Mouse (Mus musculus) hindbrain, embryonic 10.5 days (tissue): ENCODE measurements around the gene Gp5. TPM values are rescaled to one million over a fixed set of nuclear protein-coding genes. Genes with fewer than 3 reads are reported as not detected.

Source experiments
- DNase-seq: peaks from one replicate; pipeline ENCODE4 v3.0.0-alpha.2; 2017; ENCODE audit warnings: low spot score
- H3K27ac ChIP-seq: fragments of 300-500 bp; sonication (generic); 2 replicates; pipeline ENCODE4 v1.5.1; 2016; ENCODE audit warnings: mild to moderate bottlenecking, moderate library complexity
- H3K27me3 ChIP-seq: fragments of 300-500 bp; sonication (generic); 2 replicates; pipeline ENCODE4 v1.6.1; 2016; ENCODE audit warnings: mild to moderate bottlenecking; ENCODE audit not compliant: poor library complexity, insufficient read depth, severe bottlenecking
- H3K36me3 ChIP-seq: fragments of 300-500 bp; sonication (generic); 2 replicates; pipeline ENCODE4 v1.6.1; 2016; ENCODE audit warnings: mild to moderate bottlenecking, moderate library complexity
- H3K4me1 ChIP-seq: fragments of 300-500 bp; sonication (generic); replicated peaks from 2 replicates; pipeline ENCODE4 v1.6.1; 2016; ENCODE audit warnings: mild to moderate bottlenecking
- H3K4me3 ChIP-seq: fragments of 300-500 bp; sonication (generic); 2 replicates; pipeline ENCODE4 v1.5.1; 2016; ENCODE audit warnings: mild to moderate bottlenecking, moderate library complexity
- H3K9me3 ChIP-seq: fragments of 300-500 bp; sonication (generic); 2 replicates; pipeline ENCODE4 v1.6.1; 2016; ENCODE audit warnings: mild to moderate bottlenecking, moderate library complexity
- WGBS: fragments of 180-500 bp; shearing (Covaris S2); methylation state at CpG from one replicate; pipeline ENCODE4 v1.1.7; 2016; 5-methylcytosine and 5-hydroxymethylcytosine counted together
- polyA plus RNA-seq: library from polyadenylated mRNA; unstranded; fragments of >200 nt; fragmentation: Nextera tagmentation; extraction: Ambion mirVana; gene quantifications from 2 replicates; pipeline ENCODE4 v1.2.1, GENCODE M21; 2016

The Gp5 gene
- polyA plus RNA-seq, 1 experiment from 2014 or later = 1.8 TPM

DNA sequence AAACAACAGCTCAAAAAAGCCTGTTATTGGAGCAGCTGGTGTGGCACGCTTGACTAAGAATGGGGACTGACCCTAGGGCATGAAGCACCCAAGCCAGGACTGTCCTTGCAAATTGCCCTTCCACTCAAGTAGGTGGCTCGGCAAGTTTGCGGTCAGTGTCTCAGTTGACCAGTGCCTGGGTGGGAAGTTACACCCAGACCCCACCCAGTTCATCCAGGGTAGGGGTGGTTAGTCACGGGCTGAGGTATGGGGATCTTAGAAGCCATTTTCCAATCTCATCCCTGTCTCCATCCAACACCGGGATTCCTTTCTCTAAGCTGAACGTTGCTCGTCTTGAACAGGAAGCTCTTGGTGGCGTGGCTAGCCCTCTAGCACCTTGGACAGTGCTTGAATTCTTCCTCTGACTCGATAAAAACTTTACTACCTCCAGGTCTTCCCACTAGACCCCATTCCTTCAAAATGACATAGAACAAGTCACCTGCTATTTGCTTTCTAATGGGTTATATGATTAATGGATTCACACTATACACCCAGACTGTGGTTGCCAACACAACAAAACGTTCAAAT is 10.8 kb downstream of the Gp5 start:
- Histone ChIP-seq H3K4me1 (no peaks in the 10 kb centered on the region), H3K36me3 (no peaks in the 10 kb centered on the region), H3K27me3 (peaks cover 35% of the 10 kb centered on the region), H3K4me3 (no peak overlapping the region), H3K9me3 (no peaks in the 10 kb centered on the region), H3K27ac (no peak overlapping the region)
- 70% methylated on average over 10 of the region's 10 CpGs for WGBS
- DNase-seq = no peak

DNA sequence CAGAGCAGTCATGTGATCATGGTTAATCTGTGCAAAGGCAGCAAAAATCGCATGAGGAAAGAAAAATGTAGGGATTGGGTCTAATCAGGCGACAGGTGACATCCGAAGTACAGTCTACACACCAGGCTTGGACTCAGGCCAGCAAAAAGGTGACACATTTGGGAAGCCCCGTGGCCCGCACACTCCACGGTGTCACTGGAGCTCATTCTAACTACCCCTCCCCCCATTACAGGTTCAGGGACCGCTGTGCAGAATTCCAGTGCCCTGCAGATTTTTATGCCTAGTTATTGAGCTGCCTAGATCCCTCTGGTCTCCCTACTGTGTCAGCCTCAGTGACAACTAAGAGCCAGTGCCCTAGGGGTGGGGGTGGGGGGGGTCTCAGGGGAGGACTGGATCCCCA is 13.1 kb downstream of the Gp5 start:
- 91% methylated on average over 7 of the region's 7 CpGs for WGBS
- Histone ChIP-seq H3K4me1 (no peaks in the 10 kb centered on the region), H3K36me3 (no peaks in the 10 kb centered on the region), H3K9me3 (no peaks in the 10 kb centered on the region), H3K4me3 (no peak overlapping the region), H3K27ac (no peak overlapping the region), H3K27me3 (peaks cover 13% of the 10 kb centered on the region; the same call in 1 of the 2 replicates)
- DNase-seq = no peak

- 88% methylated on average over 11 of the region's 11 CpGs for WGBS
Observed at GRCm38 (mm10) chr16:30296601-30297275, 13.8 kb downstream of the Gp5 start.

GRCm38 (mm10) chr16:30295106-30295505 is 15.5 kb downstream of the Gp5 start:
- H3K27me3 ChIP-seq = peaks cover 6% of the 10 kb centered on the region; the same call in 1 of the 2 replicates
- no peaks in the 10 kb centered on the region for H3K36me3 ChIP-seq
- WGBS = 92% methylated on average over 7 of the region's 7 CpGs
- no peak overlapping the region for H3K27ac ChIP-seq
- no peak overlapping the region for H3K4me3 ChIP-seq
- no peaks in the 10 kb centered on the region for H3K4me1 ChIP-seq
- DNase-seq = no peak
- H3K9me3 ChIP-seq = no peaks in the 10 kb centered on the region

More at GRCm38 (mm10) chr16:30296601-30297275, 13.8 kb downstream of the Gp5 start:
- Histone ChIP-seq H3K27me3 (peaks cover 6% of the 10 kb centered on the region; the same call in 1 of the 2 replicates), H3K9me3 (no peaks in the 10 kb centered on the region), H3K4me3 (no peak overlapping the region), H3K27ac (no peak overlapping the region), H3K4me1 (no peaks in the 10 kb centered on the region), H3K36me3 (no peaks in the 10 kb centered on the region)
- DNase-seq = no peak

DNA sequence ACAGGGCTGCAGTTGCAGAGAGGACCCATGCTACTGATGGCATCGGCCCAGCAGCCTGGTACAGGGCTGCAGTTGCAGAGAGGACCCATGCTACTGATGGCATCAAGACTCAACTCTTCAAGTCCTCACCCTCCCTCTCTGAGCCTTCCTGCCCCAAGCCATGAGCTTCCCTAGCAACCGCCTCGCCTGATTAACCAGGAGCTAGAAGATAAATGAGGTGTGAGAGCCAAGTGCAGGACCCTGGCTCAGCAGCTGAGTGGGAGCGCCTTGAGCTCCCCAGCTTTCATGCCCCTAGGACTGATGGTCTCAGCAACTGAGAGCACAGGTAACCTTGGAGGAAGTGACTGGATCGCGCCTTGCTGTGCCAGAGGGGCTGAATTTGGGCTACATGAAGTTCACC is 20.1 kb downstream of the Gp5 start:
- peaks cover 4% of the 10 kb centered on the region for H3K4me1 ChIP-seq
- no peaks in the 10 kb centered on the region for H3K36me3 ChIP-seq
- no peak overlapping the region for H3K4me3 ChIP-seq
- WGBS = 83% methylated on average over 6 of the region's 6 CpGs
- no peak overlapping the region for H3K27ac ChIP-seq
- peaks cover 30% of the 10 kb centered on the region for H3K27me3 ChIP-seq
- H3K9me3 ChIP-seq = no peaks in the 10 kb centered on the region
- no peak for DNase-seq

DNA sequence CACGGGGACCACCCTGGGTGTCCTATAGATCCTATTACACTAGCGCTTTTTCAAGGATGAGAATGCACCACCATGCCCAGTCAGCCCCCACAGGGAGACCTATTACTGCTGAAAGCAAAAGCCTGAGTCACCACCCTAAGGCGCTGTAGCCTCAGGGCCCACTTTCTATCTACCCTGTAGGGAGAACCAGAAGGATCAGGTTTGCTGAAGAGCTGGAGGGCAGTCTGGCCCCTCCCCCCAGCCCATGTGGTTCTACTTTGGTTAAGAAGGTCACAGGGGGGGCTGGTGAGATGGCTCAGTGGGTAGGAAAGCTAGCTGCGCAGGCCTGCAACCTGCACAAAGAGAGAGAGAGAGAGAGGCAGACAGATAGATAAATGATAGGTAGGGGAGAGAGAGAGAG is 24.9 kb downstream of the Gp5 start:
- H3K4me1 ChIP-seq = peaks cover 32% of the 10 kb centered on the region
- H3K9me3 ChIP-seq = no peaks in the 10 kb centered on the region
- DNase-seq = peak; percentile 19
- 48% methylated on average over 4 of the region's 4 CpGs for WGBS
- H3K27ac ChIP-seq = no peak overlapping the region
- no peaks in the 10 kb centered on the region for H3K36me3 ChIP-seq
- peaks cover 77% of the 10 kb centered on the region for H3K27me3 ChIP-seq
- no peak overlapping the region for H3K4me3 ChIP-seq

DNA sequence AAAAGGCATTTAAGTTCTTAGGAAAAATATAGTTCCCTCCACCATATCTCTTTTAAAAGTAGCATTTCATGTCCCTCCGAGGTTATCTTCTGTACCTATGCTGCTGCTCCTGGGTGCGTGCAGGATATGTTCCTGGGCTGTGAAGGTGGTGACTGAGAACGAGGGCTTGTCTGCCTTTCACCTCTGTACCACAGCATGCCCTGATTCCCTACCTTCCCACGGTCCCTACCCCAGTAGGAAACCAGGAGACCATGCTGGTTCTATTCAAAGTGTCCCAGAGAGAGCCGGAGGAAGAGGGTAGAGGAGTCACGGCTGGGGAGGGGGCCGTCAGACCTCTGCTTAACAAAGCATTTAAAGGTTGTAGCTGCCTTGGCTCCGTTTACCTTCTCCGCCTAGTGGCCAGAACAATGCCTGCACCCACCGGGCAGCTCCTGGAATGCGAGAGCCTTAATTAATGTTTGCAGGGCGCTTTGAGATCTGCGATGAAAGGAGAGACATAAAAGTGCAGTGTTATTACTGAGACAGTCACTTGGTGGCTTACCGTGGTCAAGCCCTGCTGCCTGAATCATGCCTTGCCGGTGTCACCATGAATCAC is 26.7 kb downstream of the Gp5 start:
- H3K4me3 ChIP-seq = peak overlapping the region; percentile 25
- WGBS = 2% methylated on average over 15 of the region's 15 CpGs
- no peaks in the 10 kb centered on the region for H3K9me3 ChIP-seq
- peaks cover 37% of the 10 kb centered on the region for H3K4me1 ChIP-seq
- no peaks in the 10 kb centered on the region for H3K36me3 ChIP-seq
- peaks cover 79% of the 10 kb centered on the region for H3K27me3 ChIP-seq
- peak; percentile 80 for DNase-seq
- H3K27ac ChIP-seq = no peak overlapping the region

- DNase-seq = peak; percentile 62
- Histone ChIP-seq H3K36me3 (no peaks in the 10 kb centered on the region), H3K9me3 (no peaks in the 10 kb centered on the region), H3K4me3 (peak within 1 kb of the TSS; percentile 45), H3K4me1 (peaks cover 43% of the 10 kb centered on the region), H3K27ac (no peak within 1 kb of the TSS), H3K27me3 (peaks cover 70% of the 10 kb centered on the region)
- WGBS = 8% methylated on average over 34 of the region's 34 CpGs
Observed at GRCm38 (mm10) chr16:30282844-30283495, 27.6 kb downstream of the Gp5 start, which contains the start of gene Lrrc15. TSS of gene Lrrc15 (minus strand) at chr16:30283256.

DNA sequence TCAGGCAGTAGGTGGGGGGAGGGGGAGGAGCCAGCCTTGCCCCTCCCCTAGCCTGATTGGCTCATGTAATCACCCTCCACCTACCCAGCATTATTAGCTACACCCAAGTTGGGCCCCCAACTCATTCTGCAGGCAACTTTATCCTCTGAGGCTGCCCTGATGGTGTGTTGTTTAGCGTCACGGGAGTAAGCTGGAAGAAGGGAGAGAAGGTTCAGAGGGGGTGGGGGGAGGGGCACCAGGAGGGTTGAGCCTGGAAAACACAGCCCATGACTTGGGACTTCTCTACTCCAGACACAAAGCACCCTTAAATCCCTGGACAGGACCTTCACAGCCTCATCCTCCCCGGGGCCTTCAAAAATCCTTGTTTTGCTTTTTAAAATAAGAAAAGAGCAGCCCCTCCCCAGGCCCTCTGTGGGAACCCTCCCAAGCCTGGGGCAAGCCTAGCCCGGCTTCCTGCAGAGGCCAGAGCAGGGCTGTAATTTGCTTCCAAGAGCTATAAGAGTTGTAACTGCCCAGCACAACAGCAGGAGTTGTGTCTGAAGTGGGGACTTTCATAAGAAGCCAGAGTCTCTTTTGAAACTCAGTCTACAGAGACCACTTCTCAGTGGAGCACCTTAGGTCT is 29.8 kb downstream of the Gp5 start:
- Histone ChIP-seq H3K27ac (no peak overlapping the region), H3K27me3 (peaks cover 66% of the 10 kb centered on the region), H3K36me3 (no peaks in the 10 kb centered on the region), H3K9me3 (no peaks in the 10 kb centered on the region), H3K4me3 (no peak overlapping the region), H3K4me1 (peaks cover 42% of the 10 kb centered on the region)
- 10% methylated on average over 4 of the region's 4 CpGs for WGBS
- DNase-seq = no peak

GRCm38 (mm10) chr16:30278406-30278805 is 32.2 kb downstream of the Gp5 start:
- Histone ChIP-seq H3K27ac (no peak overlapping the region), H3K36me3 (no peaks in the 10 kb centered on the region), H3K27me3 (peaks cover 43% of the 10 kb centered on the region), H3K9me3 (no peaks in the 10 kb centered on the region), H3K4me3 (no peak overlapping the region), H3K4me1 (peaks cover 24% of the 10 kb centered on the region)
- no peak for DNase-seq
- WGBS = 86% methylated on average over 11 of the region's 11 CpGs

DNA sequence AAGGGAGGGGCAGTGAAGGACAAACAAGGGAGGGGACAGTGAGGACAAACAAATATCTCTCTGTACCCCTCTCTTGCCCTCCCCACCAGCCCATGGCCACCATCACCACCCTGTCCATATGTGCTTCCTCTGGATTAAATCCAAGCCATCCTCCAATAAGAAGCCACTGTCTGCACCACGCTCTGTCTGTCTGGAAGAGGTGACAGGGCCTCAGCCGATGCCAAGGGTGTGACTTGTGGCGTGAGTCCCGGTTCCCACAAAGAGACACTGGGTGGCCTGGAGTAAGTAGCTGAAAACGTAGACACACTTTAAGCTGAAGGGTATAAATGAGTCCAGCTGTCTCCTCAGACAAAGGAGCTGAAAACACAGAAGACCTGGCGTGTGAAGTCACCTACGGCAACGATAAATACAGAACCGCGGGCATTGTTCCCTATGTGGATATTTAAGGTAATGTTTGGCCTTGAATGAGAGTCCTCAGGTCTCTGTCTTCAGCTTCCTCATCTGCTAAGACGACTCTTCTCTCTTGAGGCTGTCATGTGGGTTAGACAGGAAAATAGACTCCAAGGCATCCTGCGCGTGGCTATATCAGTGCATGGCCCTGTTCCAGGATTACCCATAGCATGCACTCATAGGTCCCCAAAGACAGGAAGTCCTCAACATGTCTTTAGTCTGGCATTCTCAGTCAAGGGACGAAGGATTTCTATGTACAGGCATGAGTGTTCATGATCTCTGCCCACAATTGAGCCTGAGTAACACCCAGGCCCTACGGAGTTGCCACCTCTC is 34.8 kb downstream of the Gp5 start:
- WGBS = 86% methylated on average over 15 of the region's 15 CpGs

GRCm38 (mm10) chr16:30273065-30273464 is 37.5 kb downstream of the Gp5 start:
- no peaks in the 10 kb centered on the region for H3K9me3 ChIP-seq
- peaks cover 20% of the 10 kb centered on the region; the same call in 1 of the 2 replicates for H3K27me3 ChIP-seq
- no peak for DNase-seq
- no peaks in the 10 kb centered on the region for H3K36me3 ChIP-seq
- no peak overlapping the region for H3K4me3 ChIP-seq
- H3K27ac ChIP-seq = no peak overlapping the region
- peaks cover 8% of the 10 kb centered on the region; the same call in 1 of the 2 replicates for H3K4me1 ChIP-seq
- 93% methylated on average over 8 of the region's 8 CpGs for WGBS

More for the DNA sequence above, 34.8 kb downstream of the Gp5 start:
- Histone ChIP-seq H3K9me3 (no peaks in the 10 kb centered on the region), H3K27ac (no peak overlapping the region), H3K36me3 (no peaks in the 10 kb centered on the region), H3K4me3 (no peak overlapping the region), H3K27me3 (peaks cover 16% of the 10 kb centered on the region), H3K4me1 (peaks cover 18% of the 10 kb centered on the region)
- DNase-seq = no peak
